Mouse (Mus musculus) adrenal gland, postnatal 36 days (tissue): ENCODE results near the gene 4921524J17Rik. TPM values are rescaled to one million over a fixed set of nuclear protein-coding genes. Genes with fewer than 3 reads are reported as not detected.

Source experiments
- DNase-seq, 2 experiments: peaks; one replicate each; pipeline ENCODE4 v3.0.0; 2021; ENCODE audit warnings: mixed read lengths in 1 of 2
- long read RNA-seq, 2 experiments: library from polyadenylated mRNA; stranded (forward); transcript quantifications; one replicate each; pipeline ENCODE4 v2.0.0; 2021; ENCODE audit warnings: borderline sequencing depth in 2 of 2
- total RNA-seq, 2 experiments: library from RNA; stranded (reverse); gene quantifications; 2 replicates each; pipeline ENCODE4 v1.2.3; 2021

4921524J17Rik gene
- total RNA-seq, result 10 to 100 TPM; 20.0 to 37.1 TPM
- long read RNA-seq, experiment 1, transcript 4921524J17Rik-202 (3 exons, 419 nt), result minor isoform, 5 of 85 reads
- long read RNA-seq, experiment 1, transcript 4921524J17Rik-201 (4 exons, 1,587 nt), result major isoform, 74 of 85 reads
- long read RNA-seq, experiment 1, partial matches to known transcripts, result 2 of 85 reads
- long read RNA-seq, experiment 1, other reads (novel, unspliced or antisense), result 4 of 85 reads
- long read RNA-seq, experiment 2, transcript 4921524J17Rik-201 (4 exons, 1,587 nt), result major isoform, 25 of 28 reads
- long read RNA-seq, experiment 2, partial matches to known transcripts, result 1 of 28 reads
- long read RNA-seq, experiment 2, other reads (novel, unspliced or antisense), result 0 of 28 reads

DNA sequence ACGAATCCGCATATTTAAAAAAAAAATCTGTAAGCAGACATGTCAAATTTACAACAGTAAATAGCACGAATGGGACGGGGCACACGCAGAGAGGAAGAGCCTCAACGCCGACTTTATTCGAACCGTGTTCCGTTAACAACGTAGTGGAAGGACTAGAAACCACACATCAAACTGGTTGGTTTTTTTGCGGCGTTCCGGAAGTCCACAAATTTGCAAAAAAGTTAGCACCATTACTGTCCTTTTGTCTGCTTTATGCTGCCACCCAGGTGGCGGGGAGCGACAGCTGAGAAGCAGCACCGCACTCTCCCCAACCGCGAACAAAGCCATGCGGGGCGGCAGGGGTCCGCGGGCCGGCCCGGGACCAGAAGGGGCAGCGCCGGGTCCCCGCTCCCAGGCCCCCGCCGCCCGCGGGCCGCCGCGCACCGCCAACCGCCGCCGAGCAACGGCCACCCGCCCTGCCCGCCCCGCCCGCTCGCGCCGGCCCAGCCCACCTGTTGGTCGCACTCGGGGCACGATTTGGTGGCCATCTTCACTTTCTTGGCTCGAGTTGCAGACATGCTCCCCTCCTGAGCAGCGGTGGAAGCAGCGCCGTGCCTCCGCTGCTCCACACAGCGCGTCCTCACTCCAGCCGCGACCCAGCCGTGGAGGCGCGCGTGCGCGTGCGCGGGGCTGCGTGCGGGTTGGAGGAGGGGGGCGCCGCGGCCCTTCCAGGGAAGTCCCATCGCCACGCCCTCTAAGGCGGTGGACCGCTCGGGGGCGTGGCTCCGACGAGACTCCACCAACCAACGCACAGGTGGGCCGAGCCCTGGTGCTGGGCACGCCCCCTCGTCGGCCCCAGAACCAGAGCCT lies at the start of gene 4921524J17Rik:
Gene 4921524J17Rik, minus strand, starts transcription at position 666 of the 849 bp plus-strand sequence.
- DNase-seq, result peak; percentile 98 to 99

DNA sequence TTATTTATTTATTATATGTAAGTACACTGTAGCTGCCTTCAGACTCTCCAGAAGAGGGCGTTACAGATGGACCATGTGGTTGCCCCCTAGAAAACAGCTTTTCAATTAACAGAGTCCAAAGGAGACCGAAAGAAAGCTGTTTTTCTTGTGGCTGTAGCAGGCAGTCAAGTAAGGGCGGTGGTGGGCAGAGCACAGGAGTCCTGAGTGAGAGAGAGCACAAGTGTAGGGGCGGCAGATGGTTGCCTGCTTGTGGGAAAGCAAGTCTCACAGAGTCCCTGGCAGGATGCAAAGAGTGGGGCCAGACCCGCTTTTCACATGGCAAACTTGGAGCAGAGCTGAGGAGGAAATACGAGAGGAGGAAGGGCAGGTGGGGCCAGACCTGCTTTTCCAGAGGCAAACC lies 49.8 kb upstream of the 4921524J17Rik start:
- no peak for DNase-seq

DNA sequence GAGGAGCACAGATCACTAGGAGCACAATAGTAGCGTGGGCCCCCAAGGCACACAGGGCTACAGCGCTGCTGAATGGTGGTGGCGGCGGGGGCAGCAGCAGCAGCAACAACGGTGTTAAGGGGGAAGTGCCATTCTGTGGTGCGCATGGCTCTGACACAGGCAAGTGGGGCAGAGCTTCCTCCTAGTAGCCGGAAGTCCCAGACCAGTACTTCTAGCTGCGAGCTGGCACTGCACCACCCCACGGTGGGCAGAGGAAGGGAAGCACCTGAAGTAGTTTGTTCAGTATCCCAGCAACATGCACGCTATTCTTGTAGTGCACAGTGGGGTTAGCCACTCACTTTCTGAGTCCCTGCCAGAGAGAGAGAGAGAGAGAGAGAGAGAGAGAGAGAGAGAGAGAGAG lies 49.3 kb upstream of the 4921524J17Rik start:
- peak in 1 of 2 experiments; percentile 22 for DNase-seq

DNA sequence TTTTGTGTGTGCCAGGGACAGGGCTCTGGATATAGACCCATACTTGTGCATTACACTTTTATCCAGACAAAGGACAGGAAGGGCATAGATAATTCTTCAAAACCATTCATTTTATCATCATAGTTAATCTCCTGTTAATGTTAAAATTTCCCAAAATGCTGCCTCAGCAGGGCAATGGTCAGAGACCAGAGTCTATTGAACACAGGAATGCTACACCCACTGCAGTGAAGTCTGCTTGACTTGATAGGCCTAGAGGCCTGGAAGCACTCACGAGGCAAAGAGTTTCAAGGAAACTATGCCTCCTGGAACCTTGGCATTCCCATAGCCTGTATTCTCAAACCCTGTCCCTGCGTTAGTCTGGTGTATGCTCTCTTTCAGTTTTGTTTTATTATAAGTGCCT lies 47.1 kb upstream of the 4921524J17Rik start:
- no peak for DNase-seq

DNA sequence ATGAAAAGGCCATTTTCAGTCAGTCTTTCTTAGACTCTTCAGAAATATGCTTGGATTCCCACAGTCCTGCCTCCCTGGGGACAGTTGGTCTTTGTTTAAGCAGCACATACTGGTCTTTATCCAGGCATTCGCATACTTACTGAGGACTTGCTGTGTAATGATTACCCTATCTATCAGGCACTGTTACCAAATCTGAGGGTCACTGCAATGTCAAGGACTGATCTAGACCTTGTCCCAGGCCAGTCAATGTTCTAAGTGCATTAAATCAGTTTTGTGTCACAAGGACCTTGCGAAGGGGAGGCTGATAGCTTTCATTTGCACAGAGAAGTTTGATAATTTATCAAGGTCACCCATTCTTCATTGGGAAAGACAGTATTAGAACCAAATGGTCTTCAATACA lies 45.8 kb upstream of the 4921524J17Rik start:
- DNase-seq, result peak; percentile 26 to 46

DNA sequence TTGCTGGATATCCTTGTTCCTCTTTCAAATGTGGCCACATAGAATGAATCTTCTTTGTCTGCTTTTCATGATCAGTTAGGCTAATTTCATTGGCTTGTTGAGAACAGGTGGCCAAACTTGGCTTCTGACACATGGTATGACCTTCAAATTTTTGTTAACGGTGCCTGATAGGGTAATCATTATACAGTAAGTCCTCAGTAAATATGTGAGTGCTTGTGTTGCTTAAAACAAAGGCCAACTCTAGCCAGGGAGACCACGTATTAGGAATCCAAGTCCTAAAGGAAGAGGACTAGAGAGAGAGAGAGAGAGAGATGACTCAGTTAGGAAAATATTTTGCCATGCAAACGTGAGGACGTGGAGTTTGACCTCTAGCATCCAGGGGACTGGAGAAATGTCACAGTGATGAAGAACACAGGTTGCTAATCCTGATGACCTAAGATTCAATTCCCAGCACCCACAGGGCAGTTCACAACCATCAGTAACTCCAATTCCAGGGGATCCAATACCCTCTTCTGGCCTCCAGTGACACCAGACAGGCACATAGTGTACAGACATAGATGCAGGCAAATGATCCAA lies 44.4 kb upstream of the 4921524J17Rik start:
- no peak for DNase-seq

DNA sequence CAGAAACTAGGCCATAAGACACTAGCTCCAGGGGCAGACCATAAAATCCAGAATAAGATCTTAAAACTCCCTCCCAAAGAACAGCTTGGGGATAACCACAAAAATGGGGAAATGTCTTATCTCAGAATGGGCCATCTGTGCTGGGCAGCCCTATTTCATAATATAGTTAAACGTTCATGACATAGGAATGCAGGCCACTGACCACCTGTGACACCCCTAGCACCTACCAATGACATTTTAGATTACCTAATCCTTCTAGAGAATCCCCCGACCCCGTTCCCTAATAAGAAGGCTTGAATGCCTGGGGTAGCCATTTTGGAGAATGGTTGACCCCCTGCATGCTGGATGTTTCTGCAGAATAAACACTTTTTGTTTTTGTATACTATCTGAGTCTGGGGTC lies 42.3 kb upstream of the 4921524J17Rik start:
- DNase-seq, result no peak

DNA sequence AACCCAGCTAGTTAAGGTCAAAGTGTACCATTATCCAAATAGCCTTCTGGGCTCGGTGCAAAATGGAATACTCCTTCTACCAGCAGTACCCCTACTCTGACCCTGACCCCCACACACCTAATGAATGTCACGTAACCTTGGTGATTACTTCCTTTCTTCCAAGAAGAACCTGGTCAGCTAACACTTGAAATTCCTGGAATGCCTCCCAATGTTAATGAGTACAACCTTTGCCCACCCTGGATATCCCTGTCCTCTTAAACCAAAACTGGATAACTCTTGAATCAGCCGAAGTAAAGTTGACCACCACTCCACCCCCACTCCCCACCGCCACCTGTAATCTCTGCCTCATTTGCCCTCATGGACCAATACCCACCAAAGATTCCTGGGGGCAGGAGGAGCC lies 40.6 kb upstream of the 4921524J17Rik start:
- no peak for DNase-seq

DNA sequence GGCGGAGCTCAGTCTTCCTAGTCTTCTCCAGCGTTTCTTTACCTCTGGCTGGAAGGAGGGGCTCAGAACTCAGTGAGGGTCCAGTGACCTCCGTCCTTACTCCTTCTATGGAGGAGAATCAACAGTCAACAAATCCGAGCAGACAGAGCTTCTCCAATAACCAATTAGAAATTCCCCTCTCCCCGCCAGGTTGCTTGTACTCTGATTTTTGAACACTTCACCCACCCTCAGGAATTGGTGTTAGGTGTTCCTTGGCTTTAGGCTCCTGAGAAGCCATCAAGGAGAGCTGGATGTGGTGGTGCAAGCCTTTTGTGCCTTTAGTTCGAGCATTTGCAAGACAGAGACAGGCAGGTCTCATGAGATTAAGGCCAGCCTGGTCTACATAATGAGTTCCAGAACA lies 40.2 kb upstream of the 4921524J17Rik start:
- DNase-seq, result no peak

DNA sequence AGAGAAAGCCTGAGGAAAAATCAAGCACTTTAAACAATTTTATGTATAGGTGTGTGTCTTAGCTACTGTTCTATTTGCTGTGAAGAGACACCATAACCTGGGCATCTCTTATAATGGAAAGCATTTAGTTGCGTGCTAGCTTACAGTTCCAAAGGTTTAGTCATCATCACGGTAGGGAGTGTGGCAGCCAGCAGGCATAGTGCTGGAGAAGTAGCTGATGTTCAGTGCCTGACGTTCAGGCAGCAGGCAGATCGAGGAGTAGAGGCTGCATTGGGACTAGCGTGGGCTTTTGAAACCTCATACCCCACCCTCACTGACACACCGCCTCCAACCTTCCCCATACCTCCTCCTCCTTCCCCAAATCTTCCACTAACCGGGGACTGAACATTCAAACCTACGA lies 38.1 kb upstream of the 4921524J17Rik start:
- DNase-seq, result no peak

DNA sequence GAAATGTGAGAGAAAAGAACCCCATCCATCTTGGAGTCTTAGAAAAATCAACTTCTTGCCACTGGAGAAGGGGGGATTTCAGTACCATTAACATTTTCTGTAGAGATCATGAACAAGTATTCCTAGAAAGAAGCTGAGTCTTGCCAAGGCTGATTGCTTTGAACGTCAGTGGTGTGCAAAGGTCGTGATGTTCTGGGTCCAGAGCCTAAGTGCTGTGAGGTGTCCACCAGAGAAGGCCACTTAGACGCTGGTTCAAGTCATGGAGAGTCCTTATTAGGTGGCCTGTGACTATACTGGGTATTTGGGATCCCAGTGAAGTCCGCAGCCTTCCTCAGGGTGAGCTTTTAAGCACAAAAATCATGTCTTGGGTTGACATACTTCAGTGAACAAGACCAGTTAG lies 33.4 kb upstream of the 4921524J17Rik start:
- no peak for DNase-seq

DNA sequence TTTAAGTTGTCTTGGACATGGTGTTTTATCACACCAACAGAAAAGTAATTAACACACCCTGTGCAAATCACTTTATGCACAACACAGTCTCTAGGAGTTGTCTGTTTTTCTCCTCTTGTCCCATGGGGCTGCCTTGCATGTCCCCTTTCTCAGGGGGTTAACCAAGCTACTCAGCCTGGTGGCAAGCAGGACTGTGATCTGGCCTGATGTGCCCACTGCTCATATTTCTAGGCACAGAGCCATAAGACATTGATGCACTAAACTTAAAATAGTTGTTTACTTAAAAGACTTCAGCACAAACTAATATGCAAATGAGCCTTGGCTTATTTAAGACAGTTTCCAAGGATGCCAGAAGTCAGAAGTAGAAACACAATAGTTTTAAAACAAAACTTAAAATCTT lies 31.7 kb upstream of the 4921524J17Rik start:
- DNase-seq, result no peak

DNA sequence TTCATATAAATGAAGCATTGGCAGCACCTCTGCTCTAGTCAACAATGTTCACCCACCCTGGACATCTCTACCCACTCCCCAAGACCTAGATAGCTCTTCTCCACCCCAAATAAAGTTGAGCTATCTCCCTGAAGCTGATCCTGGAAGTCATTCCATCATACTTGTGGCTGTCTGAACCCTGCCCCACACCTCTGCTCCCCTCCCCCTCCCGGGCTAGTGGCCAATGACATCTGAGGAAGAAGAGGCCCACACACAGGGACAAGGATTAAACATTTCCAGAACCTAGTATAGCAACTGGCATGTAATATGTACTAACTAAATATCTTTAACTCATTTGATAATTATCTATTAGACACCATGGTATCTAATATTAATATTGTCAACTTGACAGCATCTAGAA lies 29.8 kb upstream of the 4921524J17Rik start:
- DNase-seq, result no peak

DNA sequence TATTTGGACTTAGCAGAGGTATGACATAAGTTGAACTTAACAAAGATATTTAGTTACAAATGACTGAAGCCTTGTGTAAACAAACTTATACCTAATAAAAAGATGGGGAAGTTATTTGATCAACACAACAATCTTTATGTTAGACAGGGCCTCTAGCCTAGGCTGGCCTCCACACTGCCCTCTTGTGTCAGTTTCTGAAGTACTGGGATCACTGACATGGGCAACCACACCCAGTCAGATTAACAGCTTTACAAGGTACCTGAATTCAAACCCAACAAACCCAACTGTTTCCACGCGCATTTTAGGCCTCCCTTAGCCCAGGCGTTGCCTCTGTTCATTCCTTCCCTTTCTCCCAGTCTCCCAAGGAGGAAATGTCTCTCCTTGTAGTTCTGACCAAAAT lies 28.7 kb upstream of the 4921524J17Rik start:
- peak; percentile 20 to 32 for DNase-seq

DNA sequence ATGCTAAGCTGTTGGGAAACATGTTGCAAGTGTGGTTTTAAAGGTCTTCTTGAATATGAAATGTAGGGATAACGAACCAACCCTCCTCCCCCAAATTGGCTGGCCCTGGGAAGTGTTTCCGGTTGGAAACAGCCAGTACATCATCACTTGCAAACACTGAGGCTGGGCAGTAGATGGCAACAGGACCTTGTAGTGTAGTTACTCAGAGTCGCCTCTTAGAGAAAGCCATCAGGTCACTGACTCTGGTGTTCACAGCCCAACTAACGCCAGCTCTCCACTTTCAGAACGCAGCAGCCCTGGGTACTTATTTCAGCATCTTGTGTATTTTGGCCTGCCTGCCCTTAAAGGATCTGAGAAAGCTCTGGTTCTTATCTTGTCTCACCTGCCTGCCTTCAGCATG lies 28.2 kb upstream of the 4921524J17Rik start:
- peak; percentile 13 to 27 for DNase-seq

DNA sequence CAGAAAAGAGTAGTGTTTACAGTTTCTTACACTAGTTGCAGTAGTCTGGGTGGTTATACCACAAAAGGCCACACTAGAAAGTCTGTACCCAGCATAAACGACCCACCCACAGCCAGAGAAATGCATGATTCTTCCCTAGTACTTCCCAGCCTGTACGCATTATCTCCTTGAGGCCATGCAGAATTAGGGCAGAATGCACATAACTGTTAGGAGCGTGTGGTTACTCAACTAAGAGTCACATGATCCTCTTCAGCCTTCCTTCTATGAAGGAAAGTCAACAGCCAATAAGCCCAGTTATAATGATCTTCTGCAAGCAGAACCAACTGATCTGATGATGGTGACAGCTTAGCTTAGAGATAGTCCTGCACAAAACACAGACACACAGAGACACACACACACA lies 26.9 kb upstream of the 4921524J17Rik start:
- no peak for DNase-seq

DNA sequence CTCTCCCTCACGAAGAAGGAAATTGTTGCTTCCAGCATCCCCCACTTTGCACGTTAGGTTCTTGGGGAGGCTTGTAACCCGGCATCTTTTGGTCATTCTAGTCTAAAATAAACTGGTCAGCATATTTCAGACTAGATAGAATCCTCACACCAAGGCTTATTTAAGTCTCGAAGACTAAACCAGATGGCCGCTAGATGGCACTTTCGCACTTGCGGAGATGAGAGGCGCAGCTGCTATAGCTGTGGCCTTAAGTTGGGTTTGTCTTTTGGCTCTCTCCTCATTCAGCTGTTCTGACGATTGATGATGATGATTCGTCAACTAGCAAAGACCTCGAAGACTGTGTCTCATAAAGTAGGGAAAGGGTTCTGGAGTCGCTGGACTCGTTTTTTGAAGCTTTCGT lies 23.9 kb upstream of the 4921524J17Rik start:
- DNase-seq, result peak; percentile 73 to 75

DNA sequence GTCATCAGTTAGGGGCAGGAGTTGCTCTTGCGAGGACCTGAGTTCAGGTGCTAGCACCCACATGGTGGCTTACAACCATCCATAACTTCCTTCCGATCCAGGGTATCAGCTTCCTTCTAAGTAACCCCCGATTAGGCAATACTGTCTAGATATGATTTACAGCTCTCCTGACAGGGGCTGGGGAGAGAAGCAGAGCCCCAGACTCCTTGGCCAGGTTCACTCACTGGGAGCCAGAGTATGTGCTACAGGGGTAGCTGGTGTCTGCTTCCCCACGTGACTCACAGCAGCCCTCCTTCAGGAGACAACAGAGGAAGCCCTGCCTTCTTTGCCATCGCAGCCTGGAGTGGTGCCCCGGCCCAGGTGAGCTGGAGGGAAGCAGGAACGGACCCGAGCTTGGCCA lies 22.1 kb upstream of the 4921524J17Rik start:
- DNase-seq, result no peak

DNA sequence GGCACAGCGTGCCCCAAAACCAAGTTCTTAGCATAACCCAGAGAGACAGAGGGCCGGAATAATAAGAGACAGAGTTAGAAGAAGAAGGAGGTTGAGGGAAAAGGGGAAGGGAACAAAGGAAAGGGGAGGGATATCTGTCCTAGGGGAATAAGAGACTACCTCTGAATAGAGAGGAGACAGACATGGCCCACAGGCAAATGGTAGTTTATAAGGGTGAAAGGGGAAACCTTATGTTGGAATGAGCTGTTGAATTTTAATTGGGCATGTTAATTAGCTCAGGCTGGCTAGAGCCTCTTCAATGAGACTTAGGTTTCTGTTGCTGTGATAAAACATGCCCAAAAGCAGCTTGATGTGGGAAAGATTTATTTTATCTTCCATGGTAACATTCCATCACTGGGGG lies 20.6 kb upstream of the 4921524J17Rik start:
- no peak for DNase-seq

DNA sequence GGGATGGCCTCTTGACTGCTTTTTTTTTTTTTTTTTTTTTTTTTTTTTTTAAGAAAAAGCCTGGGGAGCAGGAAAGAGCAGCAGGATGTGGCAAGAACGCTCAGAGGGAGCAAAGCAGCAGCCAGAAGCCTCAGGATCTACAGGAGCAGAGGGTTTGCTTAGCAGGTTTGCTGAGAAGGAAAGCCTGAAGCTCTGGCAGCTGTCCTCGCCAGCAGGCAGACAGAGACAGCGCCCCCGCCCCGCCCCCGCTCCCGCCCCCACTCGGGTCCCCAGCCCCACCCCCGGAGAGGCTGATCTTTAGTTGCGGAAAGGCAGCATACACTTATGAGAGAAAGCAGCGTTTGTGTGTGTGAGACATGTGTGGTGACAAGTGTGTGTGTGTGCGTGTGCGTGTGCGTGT lies 19.7 kb upstream of the 4921524J17Rik start:
- DNase-seq, result peak in 1 of 2 experiments; percentile 41

DNA sequence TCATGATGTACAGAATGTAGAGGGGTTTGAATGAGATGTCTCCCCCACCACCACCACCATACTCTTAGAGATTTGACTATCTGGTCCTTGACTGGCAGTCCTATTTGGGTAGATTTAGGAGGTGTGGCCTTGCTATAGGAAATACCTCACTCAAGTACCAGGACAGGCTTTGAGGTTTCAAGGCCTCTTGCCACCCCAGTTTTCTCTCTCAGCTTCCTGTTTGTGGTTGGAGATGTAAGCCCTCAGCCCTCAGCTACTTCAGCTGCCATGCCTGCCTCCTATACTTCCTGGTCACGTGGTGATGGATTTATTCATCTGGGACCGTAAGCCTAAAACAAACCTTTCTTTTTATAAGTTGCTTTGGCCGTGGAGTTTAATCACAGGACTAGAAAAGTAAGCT lies 17.7 kb upstream of the 4921524J17Rik start:
- no peak for DNase-seq

DNA sequence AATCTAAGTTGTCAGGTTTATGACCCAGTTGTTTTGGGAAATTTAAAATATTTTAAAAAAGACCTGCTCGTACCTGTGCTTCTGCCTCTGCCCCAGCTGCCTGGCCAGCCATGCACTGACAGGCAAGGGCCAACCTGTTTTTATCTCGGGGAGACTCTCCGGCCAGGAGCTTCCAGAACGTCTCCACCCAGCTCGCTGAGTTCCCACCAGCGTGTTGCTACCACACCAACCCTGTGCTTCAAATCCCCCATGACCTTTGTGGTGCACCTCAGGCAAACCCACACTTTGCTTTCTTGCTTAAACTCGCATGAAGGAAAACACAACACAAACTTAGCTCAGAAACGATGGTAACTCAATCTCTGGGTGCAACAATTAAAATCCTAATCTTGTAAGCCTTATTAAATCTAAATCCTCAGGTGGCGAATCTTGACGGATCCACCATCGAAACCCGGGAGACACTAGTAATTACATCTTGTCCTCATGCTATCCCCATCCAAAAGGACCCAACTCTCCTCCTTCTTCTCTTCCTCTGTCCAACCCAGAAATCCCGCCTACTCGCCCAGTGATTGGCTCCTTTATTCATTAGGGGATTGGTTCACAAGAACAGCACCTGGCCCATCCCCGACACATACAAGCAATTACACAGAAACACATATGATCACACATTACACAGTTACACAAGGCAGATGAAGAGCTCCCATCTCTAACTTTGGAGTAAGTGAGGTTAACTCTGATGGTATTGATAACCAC lies 13.5 kb upstream of the 4921524J17Rik start:
- no peak for DNase-seq
